Mouse (Mus musculus): ENCODE results near the gene B3gat2. TPM values are rescaled to one million over a fixed set of nuclear protein-coding genes. Genes with fewer than 3 reads are reported as not detected.

Gene B3gat2
- polyA plus RNA-seq, 1 experiment from 2014 or later: 5.6 TPM

- no peaks in the 10 kb centered on the region for H3K36me3 ChIP-seq
- peaks cover 33% of the 10 kb centered on the region for H3K27me3 ChIP-seq (replicated peaks)
- H3K9me3 ChIP-seq: no peaks in the 10 kb centered on the region
- H3K27ac ChIP-seq: no peak overlapping the region
- H3K4me1 ChIP-seq: peaks cover 15% of the 10 kb centered on the region; the same call in 1 of the 2 replicates
- H3K4me2 ChIP-seq (replicated peaks): peak overlapping the region; percentile 94
- H3K4me3 ChIP-seq: peak overlapping the region; percentile 67
- under 1% methylated on average over 65 of the region's 65 CpGs for WGBS
- peak; percentile 90 for ATAC-seq (ENCODE audit: low FRiP score, low read depth)
- H3K9ac ChIP-seq: peak overlapping the region; percentile 62
Observed at GRCm38 (mm10) chr1:23762782-23763630, 1.5 kb downstream of the B3gat2 start.

- H3K27me3 ChIP-seq (replicated peaks): peaks cover 33% of the 10 kb centered on the region
- H3K9me3 ChIP-seq: no peaks in the 10 kb centered on the region
- H3K4me2 ChIP-seq (replicated peaks): peak overlapping the region; percentile 94
- 3% methylated on average over 7 of the region's 7 CpGs for WGBS
- ATAC-seq (ENCODE audit: low FRiP score, low read depth): no peak
- H3K9ac ChIP-seq: no peak overlapping the region
- no peaks in the 10 kb centered on the region for H3K36me3 ChIP-seq
- H3K4me1 ChIP-seq: peaks cover 15% of the 10 kb centered on the region; the same call in 1 of the 2 replicates
- no peak overlapping the region for H3K27ac ChIP-seq
- H3K4me3 ChIP-seq: peak overlapping the region; percentile 67
Observed at GRCm38 (mm10) chr1:23763726-23764125, 2.2 kb downstream of the B3gat2 start.

- ATAC-seq (ENCODE audit: low FRiP score, low read depth): no peak
- no peak overlapping the region for H3K4me2 ChIP-seq (replicated peaks)
- 65% methylated on average over 4 of the region's 4 CpGs for WGBS
- no peak overlapping the region for H3K27ac ChIP-seq
- no peak overlapping the region for H3K4me3 ChIP-seq
- H3K4me1 ChIP-seq: peaks cover 15% of the 10 kb centered on the region; the same call in 1 of the 2 replicates
- H3K36me3 ChIP-seq: no peaks in the 10 kb centered on the region
- H3K9ac ChIP-seq: no peak overlapping the region
- peaks cover 27% of the 10 kb centered on the region for H3K27me3 ChIP-seq (replicated peaks)
- no peaks in the 10 kb centered on the region for H3K9me3 ChIP-seq
Observed at GRCm38 (mm10) chr1:23764710-23765109, 3.2 kb downstream of the B3gat2 start.

- Histone ChIP-seq H3K27me3 (replicated peaks) (no peaks in the 10 kb centered on the region), H3K9ac (no peak overlapping the region), H3K9me3 (no peaks in the 10 kb centered on the region), H3K36me3 (no peaks in the 10 kb centered on the region), H3K4me1 (0 out of 2 replicates have a peak, but pooled peaks cover 7% of the 10 kb centered on the region), H3K4me2 (replicated peaks) (no peak overlapping the region), H3K27ac (no peak overlapping the region), H3K4me3 (no peak overlapping the region)
- WGBS: 68% methylated on average over 3 of the region's 3 CpGs
- ATAC-seq (ENCODE audit: low FRiP score, low read depth): no peak
Observed at GRCm38 (mm10) chr1:23773039-23773438, 11.5 kb downstream of the B3gat2 start.

- H3K4me3 ChIP-seq: no peak overlapping the region
- no peak overlapping the region for H3K9ac ChIP-seq
- H3K9me3 ChIP-seq: no peaks in the 10 kb centered on the region
- no peaks in the 10 kb centered on the region for H3K4me1 ChIP-seq
- no peak overlapping the region for H3K4me2 ChIP-seq (replicated peaks)
- no peak overlapping the region for H3K27ac ChIP-seq
- H3K36me3 ChIP-seq: no peaks in the 10 kb centered on the region
- H3K27me3 ChIP-seq (replicated peaks): no peaks in the 10 kb centered on the region
- WGBS: 49% methylated on average over 11 of the region's 11 CpGs
- peak; percentile 76 for ATAC-seq (ENCODE audit: low FRiP score, low read depth)
Observed at GRCm38 (mm10) chr1:23792737-23793533, 31.4 kb downstream of the B3gat2 start.

- no peak overlapping the region for H3K9ac ChIP-seq
- no peak overlapping the region for H3K4me3 ChIP-seq
- H3K27me3 ChIP-seq (replicated peaks): no peaks in the 10 kb centered on the region
- H3K9me3 ChIP-seq: no peaks in the 10 kb centered on the region
- H3K4me1 ChIP-seq: no peaks in the 10 kb centered on the region
- H3K4me2 ChIP-seq (replicated peaks): no peak overlapping the region
- ATAC-seq (ENCODE audit: low FRiP score, low read depth): no peak
- WGBS: 91% methylated on average over 9 of the region's 9 CpGs
- H3K27ac ChIP-seq: no peak overlapping the region
- H3K36me3 ChIP-seq: no peaks in the 10 kb centered on the region
Observed at GRCm38 (mm10) chr1:23798306-23798705, 36.8 kb downstream of the B3gat2 start.

GRCm38 (mm10) chr1:23821615-23822014, 60.1 kb downstream of the B3gat2 start:
- H3K27ac ChIP-seq: no peak overlapping the region
- no peaks in the 10 kb centered on the region for H3K27me3 ChIP-seq (replicated peaks)
- no peaks in the 10 kb centered on the region for H3K4me1 ChIP-seq
- no peak overlapping the region for H3K9ac ChIP-seq
- no peak for ATAC-seq (ENCODE audit: low FRiP score, low read depth)
- WGBS: 83% methylated on average over 5 of the region's 5 CpGs
- no peak overlapping the region for H3K4me2 ChIP-seq (replicated peaks)
- no peaks in the 10 kb centered on the region for H3K9me3 ChIP-seq
- no peak overlapping the region for H3K4me3 ChIP-seq
- no peaks in the 10 kb centered on the region for H3K36me3 ChIP-seq

- no peaks in the 10 kb centered on the region for H3K36me3 ChIP-seq
Observed at GRCm38 (mm10) chr1:23826887-23827758, 65.6 kb downstream of the B3gat2 start.

GRCm38 (mm10) chr1:23834246-23834645, 72.7 kb downstream of the B3gat2 start:
- Histone ChIP-seq H3K36me3 (no peaks in the 10 kb centered on the region), H3K9me3 (no peaks in the 10 kb centered on the region), H3K4me1 (no peaks in the 10 kb centered on the region), H3K4me2 (replicated peaks) (no peak overlapping the region), H3K9ac (no peak overlapping the region), H3K4me3 (no peak overlapping the region), H3K27me3 (replicated peaks) (no peaks in the 10 kb centered on the region), H3K27ac (no peak overlapping the region)
- ATAC-seq (ENCODE audit: low FRiP score, low read depth): no peak
- 89% methylated on average over 7 of the region's 7 CpGs for WGBS

More at GRCm38 (mm10) chr1:23826887-23827758, 65.6 kb downstream of the B3gat2 start:
- H3K27ac ChIP-seq: no peak overlapping the region
- no peak overlapping the region for H3K4me2 ChIP-seq (replicated peaks)
- H3K9me3 ChIP-seq: no peaks in the 10 kb centered on the region
- ATAC-seq (ENCODE audit: low FRiP score, low read depth): peak; percentile 55; the same call in 1 of the 2 replicates
- no peaks in the 10 kb centered on the region for H3K4me1 ChIP-seq
- H3K27me3 ChIP-seq (replicated peaks): no peaks in the 10 kb centered on the region
- H3K9ac ChIP-seq: no peak overlapping the region
- H3K4me3 ChIP-seq: no peak overlapping the region
- WGBS: 40% methylated on average over 13 of the region's 13 CpGs

GRCm38 (mm10) chr1:23834819-23835218, 73.3 kb downstream of the B3gat2 start:
- H3K36me3 ChIP-seq: no peaks in the 10 kb centered on the region
- H3K9ac ChIP-seq: no peak overlapping the region
- 56% methylated on average over 9 of the region's 9 CpGs for WGBS
- no peak overlapping the region for H3K4me3 ChIP-seq
- H3K9me3 ChIP-seq: no peaks in the 10 kb centered on the region
- ATAC-seq (ENCODE audit: low FRiP score, low read depth): 0 out of 2 replicates have a peak, but pooled peaks have one; percentile 19
- no peak overlapping the region for H3K4me2 ChIP-seq (replicated peaks)
- no peaks in the 10 kb centered on the region for H3K27me3 ChIP-seq (replicated peaks)
- no peaks in the 10 kb centered on the region for H3K4me1 ChIP-seq
- no peak overlapping the region for H3K27ac ChIP-seq

- 93% methylated on average over 4 of the region's 4 CpGs for WGBS
- H3K9me3 ChIP-seq: no peaks in the 10 kb centered on the region
- no peak overlapping the region for H3K9ac ChIP-seq
- no peak overlapping the region for H3K4me2 ChIP-seq (replicated peaks)
- ATAC-seq (ENCODE audit: low FRiP score, low read depth): no peak
- H3K27me3 ChIP-seq (replicated peaks): no peaks in the 10 kb centered on the region
- no peaks in the 10 kb centered on the region for H3K36me3 ChIP-seq
- no peak overlapping the region for H3K27ac ChIP-seq
- no peak overlapping the region for H3K4me3 ChIP-seq
- no peaks in the 10 kb centered on the region for H3K4me1 ChIP-seq
Observed at GRCm38 (mm10) chr1:23836630-23837029, 75.1 kb downstream of the B3gat2 start.

Data from neural tube, embryonic 12.5 days (tissue).